Mouse (Mus musculus): ENCODE measurements at regions not wholly inside any gene's neighbourhood (a gene's known extent, or its start where the extent isn't known, plus 50 kb on each side); places are given as distances from the start of the nearest gene placed in this dataset.

DNA sequence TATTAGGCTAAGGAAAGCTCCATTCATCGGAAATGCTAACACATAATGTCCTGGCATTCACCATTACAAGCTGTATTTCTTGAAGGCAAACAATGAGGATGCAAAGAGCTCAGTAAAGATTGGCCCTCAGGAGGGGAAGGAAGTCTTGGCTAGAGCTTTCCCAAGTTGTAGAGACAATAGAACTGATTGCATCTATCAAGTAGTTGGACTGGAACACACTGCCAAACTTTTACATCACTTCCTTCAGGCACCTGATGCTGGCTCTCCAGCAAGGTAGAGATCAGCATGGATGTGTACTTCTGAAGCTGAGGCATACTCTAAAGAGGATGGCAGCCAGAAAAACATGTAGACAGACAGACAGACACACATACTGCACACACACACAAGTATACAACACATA is 234.9 kb upstream of the Tbl1xr1 start:
- TF ChIP-seq POLR2A (IDR thresholded peaks at IDR 0.05; ENCODE audit: insufficient read depth, low read depth, low read length): no peak
- no peak for TF ChIP-seq CTCF (IDR thresholded peaks at IDR 0.05)
